Mouse (Mus musculus): ENCODE data around the gene Rtn4r. TPM values are rescaled to one million over a fixed set of nuclear protein-coding genes. Genes with fewer than 3 reads are reported as not detected.

Gene Rtn4r
- polyA plus RNA-seq, 1 experiment from 2014 or later, result 0.16 TPM

- H3K4me1 ChIP-seq (ENCODE audit: control insufficient read depth, insufficient read depth, low read length), result peaks cover 3% of the 10 kb centered on the region; the same call in 1 of the 2 replicates
Measured at GRCm38 (mm10) chr16:18173231-18173630, 45.8 kb downstream of the Rtn4r start.

DNA sequence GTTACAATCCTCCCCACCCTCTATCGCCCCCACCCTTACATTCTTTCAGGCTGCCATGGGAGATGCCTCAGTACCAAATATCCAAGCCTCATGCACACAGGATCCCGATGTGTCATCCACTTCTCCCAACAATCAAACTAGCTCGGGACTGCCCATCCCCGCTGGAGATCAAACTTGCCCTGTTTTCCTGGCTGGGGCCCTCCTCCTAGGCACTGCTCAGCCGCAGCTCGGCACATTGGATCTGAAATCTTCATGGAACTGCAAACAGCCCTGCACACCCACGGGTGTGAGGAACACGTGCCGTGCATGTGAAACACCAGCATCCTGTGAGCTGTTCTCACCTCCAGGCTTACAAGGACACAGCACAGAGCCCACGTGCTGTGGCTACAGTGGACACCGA, 46.3 kb downstream of the Rtn4r start:
- ATAC-seq (replicated peaks; ENCODE audit: extremely low read depth, insufficient read depth, low FRiP score), result no peak
- no peak overlapping the region for H3K27ac ChIP-seq (ENCODE audit: low read length)

More at GRCm38 (mm10) chr16:18173231-18173630, 45.8 kb downstream of the Rtn4r start:
- WGBS, result 75% methylated on average over 9 of the region's 9 CpGs
- H3K27ac ChIP-seq (ENCODE audit: low read length), result no peak overlapping the region
- no peak overlapping the region for H3K4me2 ChIP-seq (ENCODE audit: low read depth, low read length)
- H3K4me3 ChIP-seq (ENCODE audit: low read length), result no peak overlapping the region
- H3K27me3 ChIP-seq (ENCODE audit: control insufficient read depth, insufficient read depth, low read length), result peaks cover 6% of the 10 kb centered on the region; the same call in 1 of the 2 replicates
- H3K9ac ChIP-seq (ENCODE audit: low read length), result no peak overlapping the region
- no peaks in the 10 kb centered on the region for H3K9me3 ChIP-seq (replicated peaks; ENCODE audit: control insufficient read depth, low read length)
- no peaks in the 10 kb centered on the region for H3K36me3 ChIP-seq (ENCODE audit: control insufficient read depth, insufficient read depth)
- no peak for ATAC-seq (replicated peaks; ENCODE audit: extremely low read depth, insufficient read depth, low FRiP score)

DNA sequence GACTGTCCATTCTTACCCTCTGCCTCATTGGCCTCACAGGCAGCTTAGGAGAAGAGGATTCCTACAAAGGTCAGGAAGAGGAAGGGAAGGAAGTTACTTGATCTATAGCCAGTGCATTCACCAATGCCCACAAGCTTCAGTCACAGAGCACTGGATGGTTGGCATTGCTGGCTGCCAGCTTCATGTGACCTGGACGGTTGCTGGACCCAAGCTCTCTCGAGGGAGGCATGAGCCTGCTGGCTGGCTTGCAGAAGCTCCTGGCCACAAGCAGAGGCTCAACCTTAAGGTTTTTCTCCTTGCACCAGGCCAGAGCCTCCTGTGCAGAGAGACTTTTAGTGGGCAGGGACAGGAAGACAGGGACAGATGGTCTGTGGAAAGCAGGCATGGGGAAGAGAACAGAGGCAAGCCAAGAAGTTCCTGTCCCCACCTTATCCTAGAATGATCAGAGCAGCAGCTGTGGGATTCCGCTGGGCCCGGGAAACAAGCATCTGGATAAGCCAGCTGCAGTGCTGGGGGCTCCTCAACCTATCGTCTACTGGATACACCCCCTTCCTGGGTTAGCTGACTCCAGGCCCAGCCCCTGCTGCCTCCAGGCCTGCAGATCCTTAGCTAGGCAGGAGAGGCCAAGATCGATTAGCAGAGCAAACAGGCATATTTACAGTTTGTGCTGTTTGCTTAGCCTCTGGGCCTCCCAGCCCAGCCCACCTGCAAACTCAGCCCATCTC, 48.5 kb downstream of the Rtn4r start:
- Histone ChIP-seq H3K9ac (ENCODE audit: low read length) (0 out of 2 replicates have a peak overlapping the region, but pooled peaks have one; percentile 17), H3K27ac (ENCODE audit: low read length) (no peak overlapping the region), H3K9me3 (replicated peaks; ENCODE audit: control insufficient read depth, low read length) (no peaks in the 10 kb centered on the region), H3K4me3 (ENCODE audit: low read length) (no peak overlapping the region), H3K36me3 (ENCODE audit: control insufficient read depth, insufficient read depth) (no peaks in the 10 kb centered on the region), H3K4me1 (ENCODE audit: control insufficient read depth, insufficient read depth, low read length) (peaks cover 3% of the 10 kb centered on the region; the same call in 1 of the 2 replicates), H3K27me3 (ENCODE audit: control insufficient read depth, insufficient read depth, low read length) (peaks cover 6% of the 10 kb centered on the region; the same call in 1 of the 2 replicates), H3K4me2 (ENCODE audit: low read depth, low read length) (no peak overlapping the region)
- 47% methylated on average over 6 of the region's 6 CpGs for WGBS
- ATAC-seq (replicated peaks; ENCODE audit: extremely low read depth, insufficient read depth, low FRiP score), result no peak

More for the DNA sequence above, 46.3 kb downstream of the Rtn4r start:
- Histone ChIP-seq H3K4me3 (ENCODE audit: low read length) (no peak overlapping the region), H3K36me3 (ENCODE audit: control insufficient read depth, insufficient read depth) (no peaks in the 10 kb centered on the region), H3K4me2 (ENCODE audit: low read depth, low read length) (no peak overlapping the region), H3K9me3 (replicated peaks; ENCODE audit: control insufficient read depth, low read length) (no peaks in the 10 kb centered on the region), H3K27me3 (ENCODE audit: control insufficient read depth, insufficient read depth, low read length) (peaks cover 6% of the 10 kb centered on the region; the same call in 1 of the 2 replicates), H3K9ac (ENCODE audit: low read length) (no peak overlapping the region), H3K4me1 (ENCODE audit: control insufficient read depth, insufficient read depth, low read length) (peaks cover 3% of the 10 kb centered on the region; the same call in 1 of the 2 replicates)
- WGBS, result 53% methylated on average over 11 of the region's 11 CpGs

GRCm38 (mm10) chr16:18176758-18177157, 49.3 kb downstream of the Rtn4r start:
- Histone ChIP-seq H3K27ac (ENCODE audit: low read length) (no peak overlapping the region), H3K4me2 (ENCODE audit: low read depth, low read length) (no peak overlapping the region), H3K9me3 (replicated peaks; ENCODE audit: control insufficient read depth, low read length) (no peaks in the 10 kb centered on the region), H3K27me3 (ENCODE audit: control insufficient read depth, insufficient read depth, low read length) (peaks cover 6% of the 10 kb centered on the region; the same call in 1 of the 2 replicates), H3K9ac (ENCODE audit: low read length) (no peak overlapping the region), H3K36me3 (ENCODE audit: control insufficient read depth, insufficient read depth) (no peaks in the 10 kb centered on the region), H3K4me3 (ENCODE audit: low read length) (no peak overlapping the region), H3K4me1 (ENCODE audit: control insufficient read depth, insufficient read depth, low read length) (peaks cover 7% of the 10 kb centered on the region)
- ATAC-seq (replicated peaks; ENCODE audit: extremely low read depth, insufficient read depth, low FRiP score), result no peak
- WGBS, result 84% methylated on average over 4 of the region's 4 CpGs

DNA sequence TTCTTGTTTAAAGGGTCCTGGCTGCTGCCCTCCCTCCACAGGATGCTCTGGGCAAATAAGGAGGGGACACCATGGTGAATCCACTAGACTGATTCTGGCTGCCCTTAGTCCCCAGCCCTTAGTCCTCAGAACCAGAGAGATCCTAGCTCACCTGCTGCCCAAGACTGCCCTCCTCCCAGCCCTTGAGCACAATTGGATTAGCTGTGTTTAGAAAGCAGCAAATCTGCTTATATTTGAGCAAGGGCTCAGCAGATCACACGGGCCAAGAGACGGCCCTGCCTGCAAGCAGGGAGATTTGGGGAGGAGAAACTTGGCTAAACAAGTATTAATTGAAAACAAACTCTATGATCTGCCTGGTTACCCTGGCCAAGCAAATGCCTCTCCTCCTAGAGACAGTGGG, 52.1 kb downstream of the Rtn4r start:
- Histone ChIP-seq H3K27me3 (ENCODE audit: control insufficient read depth, insufficient read depth, low read length) (peaks cover 6% of the 10 kb centered on the region; the same call in 1 of the 2 replicates), H3K9ac (ENCODE audit: low read length) (no peak overlapping the region), H3K27ac (ENCODE audit: low read length) (no peak overlapping the region), H3K4me1 (ENCODE audit: control insufficient read depth, insufficient read depth, low read length) (peaks cover 3% of the 10 kb centered on the region), H3K4me2 (ENCODE audit: low read depth, low read length) (no peak overlapping the region), H3K4me3 (ENCODE audit: low read length) (no peak overlapping the region), H3K36me3 (ENCODE audit: control insufficient read depth, insufficient read depth) (no peaks in the 10 kb centered on the region), H3K9me3 (replicated peaks; ENCODE audit: control insufficient read depth, low read length) (no peaks in the 10 kb centered on the region)
- no peak for ATAC-seq (replicated peaks; ENCODE audit: extremely low read depth, insufficient read depth, low FRiP score)
- WGBS, result 51% methylated on average over 2 of the region's 2 CpGs

GRCm38 (mm10) chr16:18181398-18181797, 54.0 kb downstream of the Rtn4r start:
- ATAC-seq (replicated peaks; ENCODE audit: extremely low read depth, insufficient read depth, low FRiP score), result no peak
- H3K9ac ChIP-seq (ENCODE audit: low read length), result no peak overlapping the region
- no peak overlapping the region for H3K4me2 ChIP-seq (ENCODE audit: low read depth, low read length)
- no peak overlapping the region for H3K27ac ChIP-seq (ENCODE audit: low read length)
- no peaks in the 10 kb centered on the region for H3K36me3 ChIP-seq (ENCODE audit: control insufficient read depth, insufficient read depth)
- no peak overlapping the region for H3K4me3 ChIP-seq (ENCODE audit: low read length)
- peaks cover 3% of the 10 kb centered on the region for H3K4me1 ChIP-seq (ENCODE audit: control insufficient read depth, insufficient read depth, low read length)
- H3K9me3 ChIP-seq (replicated peaks; ENCODE audit: control insufficient read depth, low read length), result no peaks in the 10 kb centered on the region
- 0 out of 2 replicates have a peak, but pooled peaks cover 2% of the 10 kb centered on the region for H3K27me3 ChIP-seq (ENCODE audit: control insufficient read depth, insufficient read depth, low read length)
- WGBS, result 49% methylated on average over 10 of the region's 10 CpGs

DNA sequence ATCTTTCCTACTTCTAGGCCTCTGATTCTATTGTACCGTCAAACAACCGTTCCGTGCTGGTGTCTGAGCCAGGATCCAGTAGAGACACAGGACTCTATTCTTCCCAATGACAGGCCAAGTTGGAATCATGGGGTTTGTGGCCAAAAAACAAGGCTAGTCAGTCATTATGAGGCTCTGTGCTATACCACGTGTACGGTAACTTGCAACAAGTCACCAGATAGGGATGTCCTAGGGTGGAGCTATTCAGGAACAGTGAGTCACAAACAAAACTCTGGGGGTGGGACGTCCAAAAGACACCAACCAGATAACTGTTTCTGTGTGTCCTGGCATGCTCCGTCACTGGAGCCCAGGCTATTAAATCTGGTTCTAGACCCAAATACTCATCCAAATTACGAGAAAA, 55.3 kb downstream of the Rtn4r start:
- no peaks in the 10 kb centered on the region for H3K36me3 ChIP-seq (ENCODE audit: control insufficient read depth, insufficient read depth)
- H3K9me3 ChIP-seq (replicated peaks; ENCODE audit: control insufficient read depth, low read length), result no peaks in the 10 kb centered on the region
- H3K27me3 ChIP-seq (ENCODE audit: control insufficient read depth, insufficient read depth, low read length), result no peaks in the 10 kb centered on the region
- ATAC-seq (replicated peaks; ENCODE audit: extremely low read depth, insufficient read depth, low FRiP score), result no peak
- H3K27ac ChIP-seq (ENCODE audit: low read length), result no peak overlapping the region
- 77% methylated on average over 8 of the region's 8 CpGs for WGBS
- no peak overlapping the region for H3K4me3 ChIP-seq (ENCODE audit: low read length)
- peaks cover 15% of the 10 kb centered on the region for H3K4me1 ChIP-seq (ENCODE audit: control insufficient read depth, insufficient read depth, low read length)
- no peak overlapping the region for H3K9ac ChIP-seq (ENCODE audit: low read length)
- no peak overlapping the region for H3K4me2 ChIP-seq (ENCODE audit: low read depth, low read length)

DNA sequence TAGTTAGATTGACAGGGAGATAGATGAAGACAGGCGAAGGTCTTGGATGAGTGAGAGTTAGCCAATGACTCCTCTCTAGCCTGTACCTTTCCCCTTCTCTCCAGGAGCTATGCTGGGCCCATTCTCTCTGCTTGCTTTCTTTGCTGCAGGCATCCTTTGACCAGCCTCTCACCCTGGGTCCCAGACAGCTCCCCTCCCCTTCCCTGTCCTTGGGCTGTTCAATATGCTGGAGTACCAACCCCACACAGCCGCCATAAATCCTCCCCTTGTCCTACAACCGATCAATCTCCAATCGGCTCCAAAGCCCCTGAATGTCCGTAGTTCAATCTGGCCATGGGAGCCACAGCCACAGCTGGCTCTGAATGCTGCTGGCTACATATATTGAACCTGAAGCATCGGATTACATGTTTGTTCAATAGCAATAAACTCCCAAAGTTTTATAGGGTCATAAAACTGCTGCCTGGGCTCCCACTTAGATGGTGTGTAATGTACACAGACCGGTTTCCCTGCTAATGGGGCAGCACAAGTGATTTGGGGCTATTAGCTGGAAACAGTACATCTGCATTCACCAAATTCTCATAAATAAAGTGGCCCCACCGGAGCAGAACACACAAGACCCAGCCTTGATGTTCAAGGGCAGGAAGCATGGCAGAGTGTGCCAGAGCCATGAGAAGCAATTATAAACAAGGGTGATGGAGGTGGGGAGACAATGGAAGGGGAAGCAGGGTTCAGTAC, 58.4 kb downstream of the Rtn4r start:
- 92% methylated on average over 8 of the region's 8 CpGs for WGBS
- Histone ChIP-seq H3K4me2 (ENCODE audit: low read depth, low read length) (no peak overlapping the region), H3K9ac (ENCODE audit: low read length) (no peak overlapping the region), H3K36me3 (ENCODE audit: control insufficient read depth, insufficient read depth) (no peaks in the 10 kb centered on the region), H3K27me3 (ENCODE audit: control insufficient read depth, insufficient read depth, low read length) (no peaks in the 10 kb centered on the region), H3K27ac (ENCODE audit: low read length) (no peak overlapping the region), H3K4me3 (ENCODE audit: low read length) (no peak overlapping the region), H3K4me1 (ENCODE audit: control insufficient read depth, insufficient read depth, low read length) (peaks cover 15% of the 10 kb centered on the region), H3K9me3 (replicated peaks; ENCODE audit: control insufficient read depth, low read length) (peaks cover 7% of the 10 kb centered on the region)
- ATAC-seq (replicated peaks; ENCODE audit: extremely low read depth, insufficient read depth, low FRiP score), result no peak

GRCm38 (mm10) chr16:18186798-18187197, 59.4 kb downstream of the Rtn4r start:
- Histone ChIP-seq H3K4me2 (ENCODE audit: low read depth, low read length) (no peak overlapping the region), H3K36me3 (ENCODE audit: control insufficient read depth, insufficient read depth) (no peaks in the 10 kb centered on the region), H3K27me3 (ENCODE audit: control insufficient read depth, insufficient read depth, low read length) (no peaks in the 10 kb centered on the region), H3K9ac (ENCODE audit: low read length) (no peak overlapping the region), H3K4me3 (ENCODE audit: low read length) (no peak overlapping the region), H3K9me3 (replicated peaks; ENCODE audit: control insufficient read depth, low read length) (peaks cover 7% of the 10 kb centered on the region), H3K27ac (ENCODE audit: low read length) (peak overlapping the region; percentile 41), H3K4me1 (ENCODE audit: control insufficient read depth, insufficient read depth, low read length) (peaks cover 12% of the 10 kb centered on the region)
- 41% methylated on average over 4 of the region's 4 CpGs for WGBS
- no peak for ATAC-seq (replicated peaks; ENCODE audit: extremely low read depth, insufficient read depth, low FRiP score)

Data from heart, embryonic 16.5 days (tissue).